In genomic region chr17:5941230-5942043, GRCm38 (mm10) we compare ENCODE assay signal across 8 mouse cellular contexts. TPM values are rescaled to one million over a fixed set of nuclear protein-coding genes. Genes with fewer than 3 reads are reported as not detected.
DNase-seq lines count a peak whose midpoint lies in the region; ATAC-seq and TF ChIP-seq lines count a peak whose summit lies in the region.

Synj2 (plus strand) TSS chr17:5941280.

- no peak for TF ChIP-seq EP300 in lung, postnatal 0 days (IDR thresholded peaks at IDR 0.05)

- peaks cover 23% of the 10 kb centered on the region for H3K27me3 ChIP-seq in forebrain, embryonic 15.5 days
- no peaks in the 10 kb centered on the region for H3K27me3 ChIP-seq in lung, postnatal 0 days (replicated peaks; ENCODE audit: insufficient read depth, low read length)

- WGBS in forebrain, embryonic 15.5 days: 2% methylated on average over 29 of the region's 52 CpGs
- under 1% methylated on average over 34 of the region's 52 CpGs for WGBS in lung, postnatal 0 days

- no peak for TF ChIP-seq CTCF in lung, postnatal 0 days (IDR thresholded peaks at IDR 0.05)

- no peaks in the 10 kb centered on the region for H3K36me3 ChIP-seq in forebrain, embryonic 15.5 days
- H3K36me3 ChIP-seq in lung, postnatal 0 days (ENCODE audit: insufficient read depth, low read length): no peaks in the 10 kb centered on the region

- peak; percentile 17 for DNase-seq in MEL-GATA-1-ER (ENCODE audit: extremely low read depth, low read depth)
- peak; percentile 76 for DNase-seq in brain, adult 2 months (ENCODE audit: low read depth, low spot score)
- DNase-seq in heart, postnatal 4 days: peak; percentile 71
- peak; percentile 49 for DNase-seq in layer of hippocampus, adult 9-11 months
- peak; percentile 53 for DNase-seq in lung, postnatal 0 days (ENCODE audit: low spot score)
- DNase-seq in ovary, postnatal 10 days (ENCODE audit: low spot score): peak; percentile 36
- no peak for DNase-seq in c-Kit-positive CD71-positive TER-119-positive erythroid progenitor cells, embryonic 14.5 days (ENCODE audit: low spot score)

- H3K4me3 ChIP-seq in forebrain, embryonic 15.5 days: peak within 1 kb of the TSS; percentile 47
- H3K4me3 ChIP-seq in lung, postnatal 0 days (ENCODE audit: low read depth, low read length): peak within 1 kb of the TSS; percentile 65

- H3K9me3 ChIP-seq in forebrain, embryonic 15.5 days: no peaks in the 10 kb centered on the region
- no peaks in the 10 kb centered on the region for H3K9me3 ChIP-seq in lung, postnatal 0 days (ENCODE audit: low read length)

- H3K4me1 ChIP-seq in forebrain, embryonic 15.5 days: peaks cover 11% of the 10 kb centered on the region
- 0 out of 2 replicates have a peak, but pooled peaks cover 4% of the 10 kb centered on the region for H3K4me1 ChIP-seq in lung, postnatal 0 days (ENCODE audit: insufficient read depth, low read depth, low read length)

- ATAC-seq in forebrain, embryonic 15.5 days (replicated peaks): peak; percentile 70
- peak; percentile 73 for ATAC-seq in lung, postnatal 0 days

- H3K4me2 ChIP-seq in forebrain, embryonic 15.5 days (replicated peaks): peak within 1 kb of the TSS; percentile 79
- peak within 1 kb of the TSS; percentile 88 for H3K4me2 ChIP-seq in lung, postnatal 0 days (replicated peaks; ENCODE audit: low read depth, low read length)

- H3K27ac ChIP-seq in forebrain, embryonic 15.5 days (replicated peaks): no peak within 1 kb of the TSS
- H3K27ac ChIP-seq in lung, postnatal 0 days (ENCODE audit: low read length): peak within 1 kb of the TSS; percentile 43; the same call in 1 of the 2 replicates

- H3K9ac ChIP-seq in forebrain, embryonic 15.5 days (replicated peaks): peak within 1 kb of the TSS; percentile 36
- H3K9ac ChIP-seq in lung, postnatal 0 days (replicated peaks; ENCODE audit: low read depth): peak within 1 kb of the TSS; percentile 52

RNA-seq across cellular contexts. Expression of gene Synj2, which starts in this region (rescaled TPM):
- polyA plus RNA-seq in forebrain, embryonic 15.5 days (2015; fragmentation: Nextera tagmentation; extraction: Ambion mirVana): 0.81 and 1.4 TPM in 2 replicates
- total RNA-seq in heart, postnatal 4 days (2021): 10 to 100 TPM; 26.5 to 28.6 TPM
- polyA plus RNA-seq in lung, postnatal 0 days (2015; fragmentation: Nextera tagmentation; extraction: Ambion mirVana): 1.8 and 2.1 TPM in 2 replicates
